Mouse (Mus musculus) stomach, embryonic 16.5 days (tissue): ENCODE results near the gene Appbp2. TPM values are rescaled to one million over a fixed set of nuclear protein-coding genes. Genes with fewer than 3 reads are reported as not detected.
A peak's percentile ranks its signal among the peaks of the same experiment; 100 is the strongest.

Source experiments
- ATAC-seq: fragments of 200-750 bp; cut with Nextera tagmentation; 2 replicates; pipeline ENCODE4 v1.8.0; 2017; ENCODE audit warnings: moderate number of reproducible peaks, moderate TSS enrichment; ENCODE audit not compliant: insufficient read depth, low FRiP score
- H3K27ac ChIP-seq: fragments of 300-500 bp; sonication (generic); 2 replicates; pipeline ENCODE4 v1.5.1; 2014; ENCODE audit warnings: low read length
- H3K27me3 ChIP-seq: fragments of 300-500 bp; sonication (generic); 2 replicates; pipeline ENCODE4 v1.6.1; 2014; ENCODE audit warnings: low read length, control low read depth, mixed read lengths; ENCODE audit not compliant: control insufficient read depth, insufficient read depth
- H3K36me3 ChIP-seq: fragments of 300-500 bp; sonication (generic); 2 replicates; pipeline ENCODE4 v1.6.1; 2014; ENCODE audit warnings: low read length; ENCODE audit not compliant: control insufficient read depth, insufficient read depth
- H3K4me1 ChIP-seq: fragments of 300-500 bp; sonication (generic); 2 replicates; pipeline ENCODE4 v1.6.1; 2014; ENCODE audit warnings: low read length, control low read depth, mixed read lengths; ENCODE audit not compliant: control insufficient read depth, insufficient read depth
- H3K4me2 ChIP-seq: fragments of 300-500 bp; sonication (generic); 2 replicates; pipeline ENCODE4 v1.6.1; 2014; ENCODE audit warnings: low read depth, low read length, mixed read lengths
- H3K4me3 ChIP-seq: fragments of 300-500 bp; sonication (generic); replicated peaks from 2 replicates; pipeline ENCODE4 v1.5.1; 2014; ENCODE audit warnings: mild to moderate bottlenecking, low read length
- H3K9ac ChIP-seq: fragments of 300-500 bp; sonication (generic); 2 replicates; pipeline ENCODE4 v1.6.1; 2014; ENCODE audit warnings: low read length
- H3K9me3 ChIP-seq: fragments of 300-500 bp; sonication (generic); replicated peaks from 2 replicates; pipeline ENCODE4 v1.6.1; 2016; ENCODE audit warnings: low read length, control low read depth; ENCODE audit not compliant: control insufficient read depth
- WGBS: fragments of 180-500 bp; shearing (Covaris S2); extraction: QIAGEN DNeasy Blood & Tissue Kit; methylation state at CpG from one replicate; pipeline ENCODE4 v1.1.7; 2014; 5-methylcytosine and 5-hydroxymethylcytosine counted together
- polyA plus RNA-seq: library from polyadenylated mRNA; unstranded; fragments of >200 nt; fragmentation: Nextera tagmentation; extraction: Ambion mirVana; gene quantifications from 2 replicates; pipeline ENCODE4 v1.2.1, GENCODE M21; 2015

The Appbp2 gene
- polyA plus RNA-seq, 1 experiment from 2014 or later: 33.4 TPM

DNA sequence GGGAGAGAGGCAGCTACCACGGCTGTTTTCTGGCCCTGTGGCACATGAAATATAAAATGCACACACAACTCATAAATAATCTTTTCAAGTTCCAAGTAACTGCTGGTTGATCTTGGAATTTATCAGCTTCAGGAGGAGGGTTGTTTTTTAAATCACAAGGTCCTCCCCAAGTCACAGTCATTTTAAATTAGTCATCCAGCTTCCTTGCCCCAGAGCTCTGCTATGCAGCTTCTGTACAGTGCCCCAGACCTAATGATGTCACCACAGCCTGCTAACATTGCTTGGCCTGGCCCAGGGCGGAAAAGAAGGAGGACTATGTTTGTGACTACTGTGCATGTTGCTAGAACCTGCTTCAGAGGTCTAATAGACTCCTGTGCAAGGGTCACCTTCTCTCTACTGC lies 77.6 kb downstream of the Appbp2 start:
- Histone ChIP-seq H3K27me3 (no peaks in the 10 kb centered on the region), H3K36me3 (no peaks in the 10 kb centered on the region), H3K27ac (no peak overlapping the region), H3K4me2 (no peak overlapping the region), H3K4me1 (no peaks in the 10 kb centered on the region), H3K9me3 (no peaks in the 10 kb centered on the region), H3K4me3 (no peak overlapping the region), H3K9ac (no peak overlapping the region)
- ATAC-seq: no peak
- 68% methylated on average over 2 of the region's 2 CpGs for WGBS

- Histone ChIP-seq H3K4me2 (no peak overlapping the region), H3K9me3 (no peaks in the 10 kb centered on the region), H3K9ac (no peak overlapping the region), H3K27me3 (no peaks in the 10 kb centered on the region), H3K27ac (no peak overlapping the region), H3K4me1 (no peaks in the 10 kb centered on the region), H3K4me3 (no peak overlapping the region), H3K36me3 (no peaks in the 10 kb centered on the region)
- ATAC-seq: no peak
- WGBS: 81% methylated on average over 2 of the region's 2 CpGs
These were observed 82.5 kb downstream of the Appbp2 start for GRCm38 (mm10) chr11:85152256-85152930.

DNA sequence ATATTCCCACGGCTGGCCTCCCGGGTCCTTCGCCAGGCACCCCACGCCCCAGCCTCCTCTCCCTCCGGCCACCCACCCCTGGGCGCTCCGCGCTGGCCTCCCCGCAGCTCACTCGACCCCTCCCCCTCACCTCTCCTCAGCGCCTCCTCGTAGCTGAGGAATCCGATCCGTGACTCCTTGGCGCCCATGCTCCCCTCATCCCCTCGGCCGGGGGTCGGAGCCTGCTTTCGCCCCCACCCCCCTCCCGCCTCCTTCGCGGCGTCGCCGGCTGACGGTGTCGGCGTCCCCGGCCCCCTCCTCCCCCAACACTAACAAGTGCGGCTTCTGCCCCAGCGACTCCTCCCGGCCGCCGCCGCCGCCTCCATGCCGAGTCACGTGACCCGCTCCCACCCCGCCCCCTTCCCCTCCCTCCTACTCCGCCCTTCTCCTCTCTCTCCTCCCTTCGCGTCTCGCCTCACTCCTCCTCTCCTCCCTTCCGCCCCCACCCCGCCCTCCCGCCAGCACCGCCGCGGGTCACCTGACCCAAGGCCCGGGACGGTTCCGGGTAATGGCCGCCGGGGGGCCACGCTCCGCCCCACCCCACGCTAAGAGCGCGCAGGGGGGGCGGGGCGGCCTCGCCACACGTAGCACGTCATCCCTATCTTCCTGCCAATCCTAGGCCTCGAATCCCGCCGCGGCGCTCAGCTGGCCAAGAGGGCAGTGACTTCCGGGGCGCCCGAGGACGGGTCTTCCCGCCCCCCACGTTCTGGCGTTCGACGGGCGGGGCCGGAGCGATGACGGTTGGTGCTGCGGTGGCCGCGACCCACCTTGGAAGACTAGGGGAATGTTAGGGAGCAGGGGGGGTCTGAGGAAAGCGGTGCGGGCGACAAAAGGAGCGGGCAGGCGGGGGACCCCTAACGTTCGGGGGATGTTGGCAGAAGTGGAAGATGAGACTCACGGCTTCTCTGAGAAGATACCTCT lies 95.1 kb downstream of the Appbp2 start, which contains the start of gene Usp32:
Usp32 (minus strand) TSS at position 581 of the 960 bp plus-strand sequence.
- H3K9me3 ChIP-seq: no peaks in the 10 kb centered on the region
- H3K27me3 ChIP-seq: no peaks in the 10 kb centered on the region
- H3K4me3 ChIP-seq: peak within 1 kb of the TSS; percentile 88
- peaks cover 4% of the 10 kb centered on the region for H3K4me1 ChIP-seq
- peak; percentile 99 for ATAC-seq
- peak within 1 kb of the TSS; percentile 88 for H3K9ac ChIP-seq
- H3K27ac ChIP-seq: peak within 1 kb of the TSS; percentile 60
- 1% methylated on average over 92 of the region's 94 CpGs for WGBS
- H3K4me2 ChIP-seq: peak within 1 kb of the TSS; percentile 61
- no peaks in the 10 kb centered on the region for H3K36me3 ChIP-seq

- Histone ChIP-seq H3K4me2 (peak overlapping the region; percentile 58), H3K27ac (peak overlapping the region; percentile 60), H3K9me3 (no peaks in the 10 kb centered on the region), H3K4me1 (peaks cover 4% of the 10 kb centered on the region), H3K36me3 (no peaks in the 10 kb centered on the region), H3K9ac (peak overlapping the region; percentile 88), H3K27me3 (no peaks in the 10 kb centered on the region), H3K4me3 (peak overlapping the region; percentile 88)
- ATAC-seq: no peak
- 2% methylated on average over 17 of the region's 17 CpGs for WGBS
These were observed 96.0 kb downstream of the Appbp2 start for GRCm38 (mm10) chr11:85138776-85139474.

Other genes with a start within 250 kb of the Appbp2 start
- gene Usp32, start 95.0 kb downstream of the Appbp2 start, polyA plus RNA-seq: 4.8 and 5.0 TPM in 2 replicates
- not detected in 2 replicates for gene 1700125H20Rik, start 64.7 kb downstream of the Appbp2 start, polyA plus RNA-seq
- gene Ppm1d, start 76.1 kb upstream of the Appbp2 start, polyA plus RNA-seq: 10.1 and 10.3 TPM in 2 replicates
- gene Bcas3, start 118.0 kb upstream of the Appbp2 start, polyA plus RNA-seq: 21.2 and 22.2 TPM in 2 replicates